Mouse (Mus musculus) bone marrow macrophage, adult 2 months (primary cell): ENCODE measurements around the gene Serinc5.

Experiments used
- CTCF ChIP-seq: IDR thresholded peaks from 2 replicates; pipeline ENCODE4 v1.5.1; 2012; ENCODE audit warnings: low read depth, mild to moderate bottlenecking, low read length, moderate library complexity
- POLR2A ChIP-seq: IDR thresholded peaks from 2 replicates; pipeline ENCODE4 v1.6.1; 2012; ENCODE audit warnings: mild to moderate bottlenecking, low read depth, low read length, borderline replicate concordance

- TF ChIP-seq CTCF (no peak), POLR2A (no peak)
These were observed 87.9 kb downstream of the Serinc5 start for GRCm38 (mm10) chr13:92698781-92699180.
